Mouse (Mus musculus): Measurements from ENCODE around the gene Gm8212. TPM values are rescaled to one million over a fixed set of nuclear protein-coding genes. Genes with fewer than 3 reads are reported as not detected.
"Not testable (repeated sequence)": the region's sequence is repeated elsewhere in the genome, so short reads cannot be mapped to it uniquely, and the experiment has no call there.

Gm8212 gene
- not detected in 2 replicates for polyA plus RNA-seq (2016; fragmentation: Nextera tagmentation; extraction: Ambion mirVana)

DNA sequence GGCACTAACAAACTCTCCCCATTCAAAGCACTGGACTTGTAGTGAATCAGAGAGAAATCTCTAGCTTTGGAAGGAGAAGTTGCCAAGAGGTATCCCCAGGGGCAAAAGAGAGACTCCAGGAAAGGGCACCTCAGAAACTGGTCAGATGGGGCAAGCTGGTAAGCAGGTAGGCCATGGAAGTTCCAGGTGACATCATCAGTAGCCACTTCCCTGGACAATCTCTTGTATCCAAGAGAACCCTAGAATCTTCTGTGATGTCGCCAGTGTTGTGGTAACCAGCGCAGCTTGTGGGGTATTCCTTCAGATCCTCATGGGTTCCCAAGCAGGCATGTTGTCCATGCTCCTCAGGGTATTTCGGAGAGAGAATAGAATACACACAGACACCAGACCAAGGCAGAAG, at the start of gene Gm8212:
Gm8212 (plus strand) TSS at position 301 of the 400 bp plus-strand sequence.
- H3K36me3 ChIP-seq (replicated peaks); H3K27ac ChIP-seq (replicated peaks); DNase-seq (ENCODE audit: low spot score); H3K4me1 ChIP-seq; H3K27me3 ChIP-seq (replicated peaks; ENCODE audit: low read depth, poor library complexity, severe bottlenecking); H3K4me3 ChIP-seq; H3K9me3 ChIP-seq: not testable (repeated sequence)
- 86% methylated on average over 2 of the region's 3 CpGs for WGBS

GRCm38 (mm10) chr14:44213154-44213553, 15.7 kb downstream of the Gm8212 start, which contains the start of gene 4930503E14Rik:
TSS of gene 4930503E14Rik (minus strand) at chr14:44213254.
- H3K4me3 ChIP-seq; H3K4me1 ChIP-seq; H3K36me3 ChIP-seq (replicated peaks); H3K27me3 ChIP-seq (replicated peaks; ENCODE audit: low read depth, poor library complexity, severe bottlenecking); H3K27ac ChIP-seq (replicated peaks); H3K9me3 ChIP-seq; DNase-seq (ENCODE audit: low spot score): not testable (repeated sequence)
- WGBS: 87% methylated on average over 3 of the region's 3 CpGs

DNA sequence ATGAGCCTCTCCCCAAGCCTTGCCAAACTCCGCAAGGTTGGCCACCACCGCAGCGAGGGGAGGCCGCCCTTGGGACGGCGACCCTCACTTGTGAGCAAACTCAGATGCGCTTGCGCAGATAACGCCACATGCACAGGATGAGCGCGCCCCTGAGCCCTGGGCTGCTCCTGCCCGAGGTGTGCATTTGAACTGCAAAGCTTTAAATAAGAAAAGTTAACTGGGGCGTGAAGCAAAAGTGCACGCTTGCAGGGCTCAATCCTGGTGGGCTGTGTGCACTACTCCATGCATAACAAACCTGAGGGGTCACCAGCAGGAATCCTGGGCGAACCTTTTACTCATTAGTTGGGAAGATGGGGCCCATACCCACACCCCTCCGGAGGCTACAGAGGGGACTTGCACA, 50.6 kb downstream of the Gm8212 start:
- Histone ChIP-seq H3K4me3 (no peak overlapping the region), H3K27me3 (replicated peaks; ENCODE audit: low read depth, poor library complexity, severe bottlenecking) (no peaks in the 10 kb centered on the region), H3K27ac (replicated peaks) (no peak overlapping the region), H3K9me3 (peaks cover 18% of the 10 kb centered on the region; the same call in 1 of the 2 replicates), H3K36me3 (replicated peaks) (no peaks in the 10 kb centered on the region), H3K4me1 (no peaks in the 10 kb centered on the region)
- 91% methylated on average over 16 of the region's 16 CpGs for WGBS
- DNase-seq (ENCODE audit: low spot score): no peak

Other genes starting within 250 kb of the Gm8212 start
- gene Ang5, start 240.6 kb upstream of the Gm8212 start, polyA plus RNA-seq (2016; fragmentation: Nextera tagmentation; extraction: Ambion mirVana): not detected in 2 replicates
- gene Ang6, start 195.4 kb upstream of the Gm8212 start, polyA plus RNA-seq (2016; fragmentation: Nextera tagmentation; extraction: Ambion mirVana): not detected in 2 replicates
- not detected in 2 replicates for gene Ear2, start 95.0 kb upstream of the Gm8212 start, polyA plus RNA-seq (2016; fragmentation: Nextera tagmentation; extraction: Ambion mirVana)
- gene Gm3327, start 73.8 kb upstream of the Gm8212 start, polyA plus RNA-seq (2016; fragmentation: Nextera tagmentation; extraction: Ambion mirVana): not detected in 2 replicates
- gene 4930503E14Rik, start 15.6 kb downstream of the Gm8212 start, polyA plus RNA-seq (2016; fragmentation: Nextera tagmentation; extraction: Ambion mirVana): not detected in 2 replicates
- not detected in 2 replicates for gene Gm8220, start 87.9 kb downstream of the Gm8212 start, polyA plus RNA-seq (2016; fragmentation: Nextera tagmentation; extraction: Ambion mirVana)
- not detected in 2 replicates for gene Gm5930, start 140.9 kb downstream of the Gm8212 start, polyA plus RNA-seq (2016; fragmentation: Nextera tagmentation; extraction: Ambion mirVana)
- gene Gm8229, start 167.7 kb downstream of the Gm8212 start, polyA plus RNA-seq (2016; fragmentation: Nextera tagmentation; extraction: Ambion mirVana): not detected in 2 replicates
- gene Gm3371, start 213.0 kb downstream of the Gm8212 start, polyA plus RNA-seq (2016; fragmentation: Nextera tagmentation; extraction: Ambion mirVana): not detected in 2 replicates
- not detected in 2 replicates for gene Gm8232, start 236.0 kb downstream of the Gm8212 start, polyA plus RNA-seq (2016; fragmentation: Nextera tagmentation; extraction: Ambion mirVana)